Mouse (Mus musculus): ENCODE data around the gene Zswim2. TPM values are rescaled to one million over a fixed set of nuclear protein-coding genes. Genes with fewer than 3 reads are reported as not detected.
"Not testable (repeated sequence)": the region's sequence is repeated elsewhere in the genome, so short reads cannot be mapped to it uniquely, and the experiment has no call there.

Zswim2 gene
- total RNA-seq (2021): not detected

DNA sequence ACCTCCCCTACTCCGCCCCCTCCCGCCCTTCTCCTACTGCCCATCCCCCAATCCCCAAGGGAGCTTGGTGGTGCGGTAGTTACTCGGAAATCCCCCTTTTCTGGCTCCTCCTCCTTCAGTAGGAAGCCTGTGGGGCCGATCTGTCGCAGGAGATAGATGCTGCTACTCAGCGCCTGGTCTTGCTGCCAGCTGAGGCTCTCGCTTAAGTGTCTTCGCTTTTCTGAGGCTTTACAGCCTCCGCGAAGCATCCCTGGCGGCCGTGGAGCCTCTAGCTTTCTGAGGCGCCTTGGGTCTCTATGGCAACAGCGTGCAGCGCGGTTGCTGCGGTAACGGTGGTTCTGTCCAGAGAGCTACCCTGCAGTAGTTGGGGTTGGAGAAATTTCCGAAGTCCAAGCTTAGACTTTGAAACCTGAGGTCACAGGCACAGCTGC lies at the start of gene Zswim2:
Zswim2 (minus strand) TSS at position 298 of the 431 bp plus-strand sequence.
- intact Hi-C loops (cut with DNase I): no loop called here
- peak; percentile 91 for DNase-seq (ENCODE audit: low spot score in 2 of 2)

DNA sequence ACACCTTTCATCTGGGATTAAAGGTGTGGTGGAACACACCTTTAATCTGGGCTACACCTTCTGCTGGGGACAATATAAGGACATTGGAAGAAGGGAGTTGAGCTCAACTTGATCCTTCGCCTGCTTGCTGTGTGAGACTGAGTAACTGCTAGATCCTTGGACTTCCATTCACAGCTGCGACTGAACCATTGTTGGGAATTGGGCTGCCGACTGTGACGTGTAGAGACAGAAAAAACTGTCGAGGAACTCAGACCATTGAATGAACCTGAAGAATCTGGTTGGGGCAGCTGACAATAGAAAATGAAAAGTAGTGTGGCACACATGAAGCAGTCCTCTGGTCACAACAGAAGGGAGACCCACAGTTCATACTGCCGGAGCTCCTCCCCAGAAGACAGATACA lies 49.2 kb upstream of the Zswim2 start, which contains the start of gene Gm13691:
Gm13691 (plus strand) TSS at position 301 of the 400 bp plus-strand sequence.
- DNase-seq (ENCODE audit: low spot score in 2 of 2); intact Hi-C loops (cut with DNase I): not testable (repeated sequence)

DNA sequence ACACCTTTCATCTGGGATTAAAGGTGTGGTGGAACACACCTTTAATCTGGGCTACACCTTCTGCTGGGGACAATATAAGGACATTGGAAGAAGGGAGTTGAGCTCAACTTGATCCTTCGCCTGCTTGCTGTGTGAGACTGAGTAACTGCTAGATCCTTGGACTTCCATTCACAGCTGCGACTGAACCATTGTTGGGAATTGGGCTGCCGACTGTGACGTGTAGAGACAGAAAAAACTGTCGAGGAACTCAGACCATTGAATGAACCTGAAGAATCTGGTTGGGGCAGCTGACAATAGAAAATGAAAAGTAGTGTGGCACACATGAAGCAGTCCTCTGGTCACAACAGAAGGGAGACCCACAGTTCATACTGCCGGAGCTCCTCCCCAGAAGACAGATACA lies 43.4 kb upstream of the Zswim2 start, which contains the start of gene Gm13697:
Gm13697 (plus strand) TSS at position 301 of the 400 bp plus-strand sequence.
- intact Hi-C loops (cut with DNase I); DNase-seq (ENCODE audit: low spot score in 2 of 2): not testable (repeated sequence)

DNA sequence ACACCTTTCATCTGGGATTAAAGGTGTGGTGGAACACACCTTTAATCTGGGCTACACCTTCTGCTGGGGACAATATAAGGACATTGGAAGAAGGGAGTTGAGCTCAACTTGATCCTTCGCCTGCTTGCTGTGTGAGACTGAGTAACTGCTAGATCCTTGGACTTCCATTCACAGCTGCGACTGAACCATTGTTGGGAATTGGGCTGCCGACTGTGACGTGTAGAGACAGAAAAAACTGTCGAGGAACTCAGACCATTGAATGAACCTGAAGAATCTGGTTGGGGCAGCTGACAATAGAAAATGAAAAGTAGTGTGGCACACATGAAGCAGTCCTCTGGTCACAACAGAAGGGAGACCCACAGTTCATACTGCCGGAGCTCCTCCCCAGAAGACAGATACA lies 37.6 kb upstream of the Zswim2 start, which contains the start of gene Gm13694:
Gm13694 (plus strand) TSS at position 301 of the 400 bp plus-strand sequence.
- intact Hi-C loops (cut with DNase I); DNase-seq (ENCODE audit: low spot score in 2 of 2): not testable (repeated sequence)

DNA sequence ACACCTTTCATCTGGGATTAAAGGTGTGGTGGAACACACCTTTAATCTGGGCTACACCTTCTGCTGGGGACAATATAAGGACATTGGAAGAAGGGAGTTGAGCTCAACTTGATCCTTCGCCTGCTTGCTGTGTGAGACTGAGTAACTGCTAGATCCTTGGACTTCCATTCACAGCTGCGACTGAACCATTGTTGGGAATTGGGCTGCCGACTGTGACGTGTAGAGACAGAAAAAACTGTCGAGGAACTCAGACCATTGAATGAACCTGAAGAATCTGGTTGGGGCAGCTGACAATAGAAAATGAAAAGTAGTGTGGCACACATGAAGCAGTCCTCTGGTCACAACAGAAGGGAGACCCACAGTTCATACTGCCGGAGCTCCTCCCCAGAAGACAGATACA lies 31.8 kb upstream of the Zswim2 start, which contains the start of gene Gm13696:
Gm13696 (plus strand) TSS at position 301 of the 400 bp plus-strand sequence.
- not testable (repeated sequence) for DNase-seq (ENCODE audit: low spot score in 2 of 2)

DNA sequence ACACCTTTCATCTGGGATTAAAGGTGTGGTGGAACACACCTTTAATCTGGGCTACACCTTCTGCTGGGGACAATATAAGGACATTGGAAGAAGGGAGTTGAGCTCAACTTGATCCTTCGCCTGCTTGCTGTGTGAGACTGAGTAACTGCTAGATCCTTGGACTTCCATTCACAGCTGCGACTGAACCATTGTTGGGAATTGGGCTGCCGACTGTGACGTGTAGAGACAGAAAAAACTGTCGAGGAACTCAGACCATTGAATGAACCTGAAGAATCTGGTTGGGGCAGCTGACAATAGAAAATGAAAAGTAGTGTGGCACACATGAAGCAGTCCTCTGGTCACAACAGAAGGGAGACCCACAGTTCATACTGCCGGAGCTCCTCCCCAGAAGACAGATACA lies 26.0 kb upstream of the Zswim2 start, which contains the start of gene Gm13695:
Gm13695 (plus strand) TSS at position 301 of the 400 bp plus-strand sequence.
- intact Hi-C loops (cut with DNase I); DNase-seq (ENCODE audit: low spot score in 2 of 2): not testable (repeated sequence)

More for the DNA sequence above, 31.8 kb upstream of the Zswim2 start, which contains the start of gene Gm13696:
- intact Hi-C loops (cut with DNase I): not testable (repeated sequence)

DNA sequence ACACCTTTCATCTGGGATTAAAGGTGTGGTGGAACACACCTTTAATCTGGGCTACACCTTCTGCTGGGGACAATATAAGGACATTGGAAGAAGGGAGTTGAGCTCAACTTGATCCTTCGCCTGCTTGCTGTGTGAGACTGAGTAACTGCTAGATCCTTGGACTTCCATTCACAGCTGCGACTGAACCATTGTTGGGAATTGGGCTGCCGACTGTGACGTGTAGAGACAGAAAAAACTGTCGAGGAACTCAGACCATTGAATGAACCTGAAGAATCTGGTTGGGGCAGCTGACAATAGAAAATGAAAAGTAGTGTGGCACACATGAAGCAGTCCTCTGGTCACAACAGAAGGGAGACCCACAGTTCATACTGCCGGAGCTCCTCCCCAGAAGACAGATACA lies 20.2 kb upstream of the Zswim2 start, which contains the start of gene Gm13693:
Gm13693 (plus strand) TSS at position 301 of the 400 bp plus-strand sequence.
- DNase-seq (ENCODE audit: low spot score in 2 of 2); intact Hi-C loops (cut with DNase I): not testable (repeated sequence)

DNA sequence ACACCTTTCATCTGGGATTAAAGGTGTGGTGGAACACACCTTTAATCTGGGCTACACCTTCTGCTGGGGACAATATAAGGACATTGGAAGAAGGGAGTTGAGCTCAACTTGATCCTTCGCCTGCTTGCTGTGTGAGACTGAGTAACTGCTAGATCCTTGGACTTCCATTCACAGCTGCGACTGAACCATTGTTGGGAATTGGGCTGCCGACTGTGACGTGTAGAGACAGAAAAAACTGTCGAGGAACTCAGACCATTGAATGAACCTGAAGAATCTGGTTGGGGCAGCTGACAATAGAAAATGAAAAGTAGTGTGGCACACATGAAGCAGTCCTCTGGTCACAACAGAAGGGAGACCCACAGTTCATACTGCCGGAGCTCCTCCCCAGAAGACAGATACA lies 14.4 kb upstream of the Zswim2 start, which contains the start of gene Gm13698:
Gm13698 (plus strand) TSS at position 301 of the 400 bp plus-strand sequence.
- DNase-seq (ENCODE audit: low spot score in 2 of 2); intact Hi-C loops (cut with DNase I): not testable (repeated sequence)

DNA sequence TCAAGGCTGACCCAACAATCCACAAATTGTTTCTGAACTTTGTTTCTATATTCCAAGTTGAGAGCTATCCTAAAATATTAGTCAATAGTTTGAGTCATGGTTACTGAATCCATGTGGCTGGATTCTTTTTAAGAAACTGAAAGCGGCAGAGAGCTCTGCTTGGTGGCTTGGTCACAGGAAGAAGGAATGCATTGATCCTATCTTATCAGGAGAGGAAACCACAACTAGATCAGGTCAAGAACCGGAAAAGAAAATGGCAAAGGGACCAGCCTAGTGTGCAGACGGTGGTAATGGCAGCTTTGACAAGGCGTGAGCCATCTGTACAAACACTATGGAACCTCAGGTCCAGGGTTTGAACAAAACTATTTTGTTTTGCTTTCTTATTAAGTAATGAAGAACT lies 764 bp upstream of the Zswim2 start:
- DNase-seq (ENCODE audit: low spot score in 2 of 2): no peak
- intact Hi-C loops (cut with DNase I): no loop called here

DNA sequence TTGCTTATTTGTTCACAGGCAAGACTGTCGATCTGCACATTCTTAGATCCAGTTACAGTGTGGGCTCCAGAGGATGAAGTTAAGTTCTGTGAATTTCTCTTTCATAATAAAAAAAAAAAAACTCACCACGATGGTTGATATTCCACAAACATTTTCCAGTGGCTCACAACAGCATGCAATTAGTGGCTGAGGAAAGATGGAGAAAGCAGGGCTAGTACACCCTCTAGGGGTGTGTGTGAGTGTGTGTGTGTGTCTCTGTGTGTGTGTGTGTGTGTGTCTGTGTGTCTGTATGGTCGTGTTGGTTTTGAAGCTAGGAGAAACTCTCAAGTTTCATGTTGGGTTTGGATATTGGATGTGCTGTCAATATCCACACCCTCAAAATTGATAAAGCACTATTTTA lies 350 bp upstream of the Zswim2 start:
- intact Hi-C loops (cut with DNase I): no loop called here
- no peak for DNase-seq (ENCODE audit: low spot score in 2 of 2)

DNA sequence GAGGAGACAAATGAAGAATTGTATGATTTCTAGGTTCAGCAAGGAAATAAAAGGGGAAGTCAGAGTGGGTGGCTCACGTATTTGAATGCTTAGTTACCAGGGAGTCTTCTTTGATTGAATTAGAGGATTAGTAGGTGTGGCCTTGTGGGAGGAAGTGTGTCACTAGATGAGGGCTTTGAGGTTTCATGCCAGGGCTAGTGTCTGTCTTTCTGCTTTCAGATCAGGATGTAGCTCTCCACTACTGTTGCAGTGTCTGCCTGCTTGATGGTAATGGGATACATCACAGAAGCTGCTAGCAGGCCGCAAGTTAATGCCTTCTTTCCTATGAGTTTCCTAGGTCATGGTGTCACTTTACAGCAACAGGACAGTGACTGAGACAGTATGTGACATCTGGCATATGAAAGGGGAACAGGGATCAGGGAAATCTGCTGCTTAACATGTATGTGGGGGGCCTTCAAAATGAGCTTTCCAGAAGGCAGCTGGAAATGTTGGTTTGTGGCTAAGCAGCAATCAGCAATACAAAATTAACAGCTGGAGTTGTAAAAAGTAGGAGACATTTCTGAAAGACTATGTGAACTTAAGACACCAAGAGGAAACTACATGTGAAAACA lies 11.4 kb downstream of the Zswim2 start:
- DNase-seq (ENCODE audit: low spot score in 2 of 2): no peak
- intact Hi-C loops (cut with DNase I): no loop called here

DNA sequence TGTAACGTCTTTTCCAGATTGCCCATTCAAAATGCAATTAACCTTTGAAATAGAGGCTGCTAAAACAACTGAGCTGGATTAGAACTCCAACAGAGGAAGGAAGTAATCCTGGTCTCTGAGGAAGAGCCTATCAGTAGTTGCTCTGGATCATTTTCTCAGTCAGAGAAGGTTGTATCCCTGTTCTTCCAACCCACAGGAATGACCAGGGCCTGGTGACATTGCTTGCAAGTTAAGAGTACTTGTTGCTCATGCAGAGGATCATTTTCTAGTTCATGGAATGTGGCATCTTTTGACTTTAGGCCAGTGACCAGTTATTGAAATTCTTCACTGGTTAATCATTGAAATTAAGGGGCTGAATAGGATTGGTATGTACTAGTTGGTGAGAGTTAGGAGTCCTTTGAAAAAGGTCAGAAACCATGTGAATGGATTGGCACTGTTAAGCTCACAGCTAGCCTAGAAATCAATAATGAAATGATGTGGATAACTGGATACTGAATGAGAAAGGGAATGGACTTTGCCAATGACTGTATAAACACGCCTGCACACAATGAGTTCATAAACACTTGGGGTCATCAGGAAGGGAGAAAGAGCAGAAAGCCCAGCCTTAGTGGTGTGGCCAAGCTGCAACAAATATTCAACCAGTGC lies 39.0 kb downstream of the Zswim2 start:
- DNase-seq (ENCODE audit: low spot score in 2 of 2): no peak
- intact Hi-C loops (cut with DNase I): no loop called here

DNA sequence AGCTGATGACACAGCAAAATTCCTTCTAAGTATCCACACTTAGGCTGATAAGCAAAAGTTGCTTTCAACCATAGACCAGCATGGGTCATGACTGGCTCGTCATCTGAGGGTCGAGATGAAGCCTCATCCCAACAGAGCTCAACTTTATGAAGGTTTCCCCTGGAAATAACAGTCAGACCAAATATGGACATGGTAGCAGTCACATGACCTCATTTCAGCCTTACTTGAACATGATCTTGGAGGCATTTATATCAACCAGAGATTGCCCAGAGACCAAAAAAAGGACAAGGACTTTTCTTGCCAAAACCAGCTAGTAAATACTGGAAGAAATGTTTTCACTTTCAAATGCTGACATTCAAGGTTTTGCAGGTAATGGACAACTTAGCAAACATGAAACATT lies 47.3 kb downstream of the Zswim2 start:
- DNase-seq (ENCODE audit: low spot score in 2 of 2): no peak
- intact Hi-C loops (cut with DNase I): no loop called here

DNA sequence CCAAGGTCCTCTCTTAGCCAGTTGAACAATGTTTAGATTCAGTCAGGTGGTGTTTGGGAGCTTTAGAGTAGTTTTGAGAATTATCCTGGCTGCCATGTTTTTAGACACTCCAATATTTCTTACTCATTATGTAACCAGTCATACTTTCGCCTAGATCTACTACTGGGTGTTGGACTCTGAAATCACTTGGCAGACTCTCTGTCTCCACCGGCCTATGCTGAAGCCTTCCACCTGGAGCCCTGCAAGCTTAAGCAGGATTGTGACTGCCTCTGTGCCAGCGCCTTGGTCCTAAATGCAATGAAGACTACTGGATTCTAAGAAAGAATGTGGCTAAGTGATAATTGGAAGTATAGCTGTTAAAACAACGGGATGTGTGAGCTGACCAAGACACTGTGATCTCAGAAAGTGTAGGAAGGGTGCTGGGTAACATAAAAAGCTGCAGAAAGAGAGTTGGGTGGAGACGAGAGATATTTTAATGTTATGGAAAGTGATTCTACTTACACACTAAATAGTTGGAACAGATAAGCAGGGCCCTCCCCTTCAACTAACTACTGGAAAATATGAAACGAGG lies 57.1 kb downstream of the Zswim2 start:
- intact Hi-C loops (cut with DNase I): no loop called here
- DNase-seq (ENCODE audit: low spot score in 2 of 2): no peak

Other genes starting within 250 kb of the Zswim2 start
- 100 to 1,000 TPM; 133 to 134 TPM for gene Itgav, start 216.8 kb downstream of the Zswim2 start, total RNA-seq (2021)
- 100 to 1,000 TPM; 211 to 218 TPM for gene Fam171b, start 128.6 kb downstream of the Zswim2 start, total RNA-seq (2021)
- 1 to 10 TPM; 1.3 to 1.4 TPM for gene Gm13698, start 14.5 kb upstream of the Zswim2 start, total RNA-seq (2021)
- gene Gm13693, start 20.3 kb upstream of the Zswim2 start, total RNA-seq (2021): 1 to 10 TPM; 1.3 to 1.4 TPM
- 1 to 10 TPM; 1.3 to 1.4 TPM for gene Gm13695, start 26.1 kb upstream of the Zswim2 start, total RNA-seq (2021)
- gene Gm13696, start 31.9 kb upstream of the Zswim2 start, total RNA-seq (2021): 1 to 10 TPM; 1.3 to 1.4 TPM
- gene Gm13694, start 37.7 kb upstream of the Zswim2 start, total RNA-seq (2021): 1 to 10 TPM; 1.3 to 1.4 TPM
- 1 to 10 TPM; 1.3 to 1.4 TPM for gene Gm13697, start 43.5 kb upstream of the Zswim2 start, total RNA-seq (2021)
- gene Gm13691, start 49.3 kb upstream of the Zswim2 start, total RNA-seq (2021): 1 to 10 TPM; 1.3 to 1.4 TPM

All from left cerebral cortex, postnatal 36 days (tissue).